Mouse (Mus musculus) myocyte (in vitro differentiated cells): ENCODE results near the gene Map7d1. TPM values are rescaled to one million over a fixed set of nuclear protein-coding genes. Genes with fewer than 3 reads are reported as not detected.
"Not testable (repeated sequence)": the region's sequence is repeated elsewhere in the genome, so short reads cannot be mapped to it uniquely, and the experiment has no call there.

Experiments used
- H3K27me3 ChIP-seq: one replicate; pipeline ENCODE4 v1.6.1; 2011; ENCODE audit not compliant: control insufficient read depth, insufficient read depth, insufficient read length
- H3K36me3 ChIP-seq: one replicate; pipeline ENCODE4 v1.6.1; 2011; ENCODE audit not compliant: control insufficient read depth, insufficient read depth
- H3K4me2 ChIP-seq: one replicate; pipeline ENCODE4 v1.6.1; 2011; ENCODE audit warnings: low read depth, control low read depth
- H3K4me3 ChIP-seq: one replicate; pipeline ENCODE4 v1.5.1; 2011; ENCODE audit warnings: mild to moderate bottlenecking, control low read depth, moderate library complexity
- H3K79me2 ChIP-seq: one replicate; pipeline ENCODE4 v1.6.1; 2011; ENCODE audit not compliant: control insufficient read depth, insufficient read depth
- H3ac ChIP-seq: one replicate; pipeline ENCODE4 v1.6.1; 2011; ENCODE audit not compliant: control insufficient read depth, insufficient read length
- CEBPB ChIP-seq: IDR thresholded peaks from 2 replicates; pipeline ENCODE4 v1.6.1; 2011; ENCODE audit warnings: mild to moderate bottlenecking, moderate library complexity; ENCODE audit not compliant: poor library complexity, insufficient read depth, severe bottlenecking
- E2F4 ChIP-seq: IDR thresholded peaks from one replicate; pipeline ENCODE4 v1.6.1; 2011; ENCODE audit warnings: mild to moderate bottlenecking, control low read depth, moderate library complexity; ENCODE audit not compliant: insufficient read depth
- MAX ChIP-seq: IDR thresholded peaks from one replicate; pipeline ENCODE4 v1.6.1; 2011; ENCODE audit warnings: low read depth, mild to moderate bottlenecking, control low read depth
- MYOD1 ChIP-seq, 3 experiments: IDR thresholded peaks; one replicate each; pipeline ENCODE4 v1.6.1; 2011; ENCODE audit warnings: control low read depth in 2 of 3, low read depth in 2 of 3, mild to moderate bottlenecking in 2 of 3, moderate library complexity in 1 of 3; ENCODE audit not compliant: insufficient read length in 2 of 3, control insufficient read depth in 1 of 3
- MYOG ChIP-seq, 3 experiments: IDR thresholded peaks; one replicate each; pipeline ENCODE4 v1.6.1; 2011; ENCODE audit warnings: control low read depth in 2 of 3, low read depth in 2 of 3, mild to moderate bottlenecking in 2 of 3; ENCODE audit not compliant: insufficient read length in 2 of 3, control insufficient read depth in 1 of 3, insufficient read depth in 1 of 3
- POLR2A ChIP-seq: IDR thresholded peaks from one replicate; pipeline ENCODE4 v1.6.1; 2011; ENCODE audit warnings: low read depth, mild to moderate bottlenecking, control low read depth, moderate library complexity; ENCODE audit not compliant: insufficient read length
- POLR2AphosphoS2 ChIP-seq: IDR thresholded peaks from one replicate; pipeline ENCODE4 v1.6.1; 2011; ENCODE audit warnings: low read depth, control low read depth; ENCODE audit not compliant: insufficient read length
- REST ChIP-seq: IDR thresholded peaks from one replicate; pipeline ENCODE4 v1.6.1; 2011; ENCODE audit warnings: mild to moderate bottlenecking, control low read depth, moderate library complexity; ENCODE audit not compliant: insufficient read depth, insufficient read length
- SRF ChIP-seq: IDR thresholded peaks from one replicate; pipeline ENCODE4 v1.6.1; 2011; ENCODE audit warnings: low read depth; ENCODE audit not compliant: control insufficient read depth, insufficient read length
- TCF12 ChIP-seq: IDR thresholded peaks from one replicate; pipeline ENCODE4 v1.6.1; 2011; ENCODE audit warnings: mild to moderate bottlenecking, control low read depth; ENCODE audit not compliant: poor library complexity, insufficient read depth, severe bottlenecking
- TCF3 ChIP-seq: IDR thresholded peaks from one replicate; pipeline ENCODE4 v1.6.1; 2011; ENCODE audit warnings: low read depth, control low read depth; ENCODE audit not compliant: insufficient read length
- USF1 ChIP-seq: IDR thresholded peaks from one replicate; pipeline ENCODE4 v1.6.1; 2011; ENCODE audit warnings: low read depth, mild to moderate bottlenecking, control low read depth, moderate library complexity
- polyA plus RNA-seq: library from polyadenylated mRNA; unstranded; fragments of >200 nt; fragmentation: generic; extraction: Trizol; gene quantifications from one replicate; pipeline ENCODE4 v1.2.1, GENCODE M21; 2012; ENCODE audit warnings: missing spikeins

Map7d1 gene
- polyA plus RNA-seq, 1 experiment, result 236 TPM

- TF ChIP-seq POLR2AphosphoS2, result peak; percentile 73
- TF ChIP-seq CEBPB, result no peak
- H3ac ChIP-seq, result no peak overlapping the region
- H3K79me2 ChIP-seq, result no peaks in the 10 kb centered on the region
- peak overlapping the region; percentile 0 for H3K4me3 ChIP-seq
- H3K36me3 ChIP-seq, result peaks cover 24% of the 10 kb centered on the region
- peak overlapping the region; percentile 76 for H3K4me2 ChIP-seq
- no peaks in the 10 kb centered on the region for H3K27me3 ChIP-seq
These were observed 28.9 kb downstream of the Map7d1 start for GRCm38 (mm10) chr4:126227077-126227761.

- Histone ChIP-seq H3K4me2 (peak overlapping the region; percentile 76), H3K4me3 (no peak overlapping the region), H3K36me3 (peaks cover 18% of the 10 kb centered on the region), H3K27me3 (no peaks in the 10 kb centered on the region), H3K79me2 (no peaks in the 10 kb centered on the region), H3ac (no peak overlapping the region)
- TF ChIP-seq TCF12 (no peak), POLR2A (no peak), CEBPB (no peak), MAX (no peak), POLR2AphosphoS2 (no peak), MYOG (IDR thresholded peaks at IDR 0.05; ENCODE audit: control insufficient read depth in 1 of 3, insufficient read depth in 1 of 3, insufficient read length in 2 of 3, low read depth in 2 of 3) (no peak), SRF (no peak), REST (no peak), MYOD1 (IDR thresholded peaks at IDR 0.05; ENCODE audit: control insufficient read depth in 1 of 3, insufficient read length in 2 of 3, low read depth in 2 of 3) (no peak), USF1 (no peak), E2F4 (no peak), TCF3 (no peak)
These were observed 29.5 kb downstream of the Map7d1 start for GRCm38 (mm10) chr4:126226640-126227039.

GRCm38 (mm10) chr4:126222631-126223030, 33.5 kb downstream of the Map7d1 start:
- Histone ChIP-seq H3K4me3 (no peak overlapping the region), H3K27me3 (no peaks in the 10 kb centered on the region), H3K36me3 (no peaks in the 10 kb centered on the region), H3K4me2 (no peak overlapping the region), H3K79me2 (no peaks in the 10 kb centered on the region), H3ac (no peak overlapping the region)
- TF ChIP-seq MAX (no peak), SRF (no peak), CEBPB (no peak), MYOD1 (IDR thresholded peaks at IDR 0.05; ENCODE audit: control insufficient read depth in 1 of 3, insufficient read length in 2 of 3, low read depth in 2 of 3) (no peak), E2F4 (no peak), USF1 (no peak), MYOG (IDR thresholded peaks at IDR 0.05; ENCODE audit: control insufficient read depth in 1 of 3, insufficient read depth in 1 of 3, insufficient read length in 2 of 3, low read depth in 2 of 3) (no peak), POLR2A (no peak), TCF3 (no peak), POLR2AphosphoS2 (no peak), REST (no peak), TCF12 (no peak)

GRCm38 (mm10) chr4:126220045-126220444, 36.1 kb downstream of the Map7d1 start:
- Histone ChIP-seq H3K36me3 (no peaks in the 10 kb centered on the region), H3K27me3 (no peaks in the 10 kb centered on the region), H3K4me2 (no peak overlapping the region), H3K79me2 (no peaks in the 10 kb centered on the region), H3K4me3 (no peak overlapping the region), H3ac (no peak overlapping the region)
- TF ChIP-seq MAX, result no peak
- TF ChIP-seq REST, result no peak
- no peak for TF ChIP-seq POLR2AphosphoS2
- TF ChIP-seq SRF, result no peak
- no peak for TF ChIP-seq CEBPB
- no peak for TF ChIP-seq MYOD1 (IDR thresholded peaks at IDR 0.05; ENCODE audit: control insufficient read depth in 1 of 3, insufficient read length in 2 of 3, low read depth in 2 of 3)
- no peak for TF ChIP-seq TCF12

- H3K27me3 ChIP-seq, H3K36me3 ChIP-seq, H3K79me2 ChIP-seq, H3K4me3 ChIP-seq, H3K4me2 ChIP-seq, H3ac ChIP-seq: not testable (repeated sequence)
These were observed 36.6 kb downstream of the Map7d1 start for GRCm38 (mm10) chr4:126219540-126219939.
